Mouse (Mus musculus): Measurements from ENCODE around the gene Lypd6. TPM values are rescaled to one million over a fixed set of nuclear protein-coding genes. Genes with fewer than 3 reads are reported as not detected.

Lypd6 gene
- total RNA-seq, 2 experiments from 2014 or later: 25.5 to 26.1 TPM

- DNase-seq (ENCODE audit: low spot score in 2 of 2): no peak
These were observed 40.6 kb downstream of the Lypd6 start for GRCm38 (mm10) chr2:50106879-50107278.

- DNase-seq (ENCODE audit: low spot score in 2 of 2): no peak
These were observed 43.9 kb downstream of the Lypd6 start for GRCm38 (mm10) chr2:50110167-50110566.

- no peak for DNase-seq (ENCODE audit: low spot score in 2 of 2)
These were observed 44.9 kb downstream of the Lypd6 start for GRCm38 (mm10) chr2:50111169-50111568.

GRCm38 (mm10) chr2:50111609-50112008, 45.4 kb downstream of the Lypd6 start:
- no peak for DNase-seq (ENCODE audit: low spot score in 2 of 2)

GRCm38 (mm10) chr2:50112427-50112826, 46.2 kb downstream of the Lypd6 start:
- DNase-seq (ENCODE audit: low spot score in 2 of 2): no peak

GRCm38 (mm10) chr2:50119101-50119500, 52.9 kb downstream of the Lypd6 start:
- no peak for DNase-seq (ENCODE audit: low spot score in 2 of 2)

- DNase-seq (ENCODE audit: low spot score in 2 of 2): no peak
These were observed 54.6 kb downstream of the Lypd6 start for GRCm38 (mm10) chr2:50120839-50121238.

GRCm38 (mm10) chr2:50123376-50123775, 57.1 kb downstream of the Lypd6 start:
- DNase-seq (ENCODE audit: low spot score in 2 of 2): no peak

- DNase-seq (ENCODE audit: low spot score in 2 of 2): peak; percentile 53 to 60
These were observed 61.4 kb downstream of the Lypd6 start for GRCm38 (mm10) chr2:50127513-50128175.

GRCm38 (mm10) chr2:50128322-50129277, 62.4 kb downstream of the Lypd6 start:
- no peak for DNase-seq (ENCODE audit: low spot score in 2 of 2)

- no peak for DNase-seq (ENCODE audit: low spot score in 2 of 2)
These were observed 64.4 kb downstream of the Lypd6 start for GRCm38 (mm10) chr2:50130674-50131073.

GRCm38 (mm10) chr2:50143672-50144071, 77.4 kb downstream of the Lypd6 start:
- DNase-seq (ENCODE audit: low spot score in 2 of 2): no peak

- no peak for DNase-seq (ENCODE audit: low spot score in 2 of 2)
These were observed 81.1 kb downstream of the Lypd6 start for GRCm38 (mm10) chr2:50147308-50147707.

- no peak for DNase-seq (ENCODE audit: low spot score in 2 of 2)
These were observed 83.3 kb downstream of the Lypd6 start for GRCm38 (mm10) chr2:50149257-50150202.

GRCm38 (mm10) chr2:50150203-50150590, 84.0 kb downstream of the Lypd6 start:
- no peak for DNase-seq (ENCODE audit: low spot score in 2 of 2)

GRCm38 (mm10) chr2:50150816-50151215, 84.6 kb downstream of the Lypd6 start:
- DNase-seq (ENCODE audit: low spot score in 2 of 2): no peak

- no peak for DNase-seq (ENCODE audit: low spot score in 2 of 2)
These were observed 85.2 kb downstream of the Lypd6 start for GRCm38 (mm10) chr2:50151401-50151800.

- no peak for DNase-seq (ENCODE audit: low spot score in 2 of 2)
These were observed 85.7 kb downstream of the Lypd6 start for GRCm38 (mm10) chr2:50151879-50152278.

- no peak for DNase-seq (ENCODE audit: low spot score in 2 of 2)
These were observed 89.8 kb downstream of the Lypd6 start for GRCm38 (mm10) chr2:50156009-50156408.

GRCm38 (mm10) chr2:50160069-50160468, 93.8 kb downstream of the Lypd6 start:
- DNase-seq (ENCODE audit: low spot score in 2 of 2): no peak

GRCm38 (mm10) chr2:50163608-50164007, 97.4 kb downstream of the Lypd6 start:
- DNase-seq (ENCODE audit: low spot score in 2 of 2): no peak
